Mouse (Mus musculus): ENCODE measurements at regions not wholly inside any gene's neighbourhood (a gene's known extent, or its start where the extent isn't known, plus 50 kb on each side); places are given as distances from the start of the nearest gene placed in this dataset.

DNA sequence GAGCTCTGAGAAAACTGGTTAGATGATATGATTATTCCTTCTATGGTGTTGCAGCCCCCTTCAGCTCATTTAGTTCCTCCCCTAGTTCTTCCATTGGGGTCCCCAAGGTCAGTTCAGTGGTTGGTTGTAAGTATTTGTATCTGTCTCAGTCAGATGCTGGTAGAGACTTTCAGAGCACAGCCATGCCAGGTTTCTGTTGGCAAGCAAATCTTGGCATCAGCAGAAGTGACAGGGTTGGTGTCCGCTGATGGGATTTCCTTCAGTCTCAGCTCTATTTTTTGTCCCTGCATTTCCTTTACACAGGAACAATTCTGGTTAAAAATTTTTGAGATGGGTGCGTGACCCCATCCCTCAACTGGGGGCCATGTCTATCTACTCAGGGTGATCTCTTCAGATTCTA, 55.3 kb upstream of the Spaca1 start:
- DNase-seq (ENCODE audit: low spot score in 2 of 2), result no peak

DNA sequence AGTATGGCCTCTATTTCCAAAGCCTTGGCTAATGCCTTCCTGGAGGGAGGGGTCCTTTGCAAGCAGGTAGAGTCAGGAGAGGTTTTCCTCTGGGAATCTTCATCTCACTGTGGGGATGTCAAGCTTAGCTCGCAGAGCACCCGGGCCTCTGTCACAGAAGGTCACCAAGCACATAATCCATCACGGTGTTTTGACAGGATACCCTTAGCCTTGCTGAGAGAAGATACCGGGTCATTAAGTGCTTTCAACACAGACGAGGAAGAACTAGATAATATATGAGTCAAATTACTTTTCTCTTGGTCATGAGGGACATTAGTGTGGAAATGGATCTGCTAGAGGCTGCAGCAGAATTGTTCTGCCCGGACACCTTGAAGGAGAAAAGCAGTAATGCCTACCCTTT, 64.3 kb upstream of the Spaca1 start:
- DNase-seq (ENCODE audit: low spot score in 2 of 2), result no peak

DNA sequence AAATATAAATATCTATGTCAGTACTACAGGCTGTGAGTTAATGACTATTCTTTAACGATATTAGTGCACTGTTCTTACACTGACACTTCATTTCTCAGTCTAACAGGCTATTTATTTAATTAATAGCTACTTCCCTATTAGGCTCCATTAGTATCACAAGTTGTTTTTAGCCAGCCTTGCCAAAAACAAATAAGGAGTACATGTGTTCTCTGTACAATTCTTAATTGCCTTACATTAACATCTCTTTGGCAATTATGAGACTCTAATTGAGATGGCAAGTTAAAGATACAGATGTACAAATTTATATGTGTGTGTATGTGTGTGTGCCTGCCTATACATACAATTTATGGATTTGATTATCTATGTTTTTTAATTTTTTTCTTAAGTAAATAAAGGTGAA, 67.1 kb upstream of the Spaca1 start:
- no peak for DNase-seq (ENCODE audit: low spot score in 2 of 2)

DNA sequence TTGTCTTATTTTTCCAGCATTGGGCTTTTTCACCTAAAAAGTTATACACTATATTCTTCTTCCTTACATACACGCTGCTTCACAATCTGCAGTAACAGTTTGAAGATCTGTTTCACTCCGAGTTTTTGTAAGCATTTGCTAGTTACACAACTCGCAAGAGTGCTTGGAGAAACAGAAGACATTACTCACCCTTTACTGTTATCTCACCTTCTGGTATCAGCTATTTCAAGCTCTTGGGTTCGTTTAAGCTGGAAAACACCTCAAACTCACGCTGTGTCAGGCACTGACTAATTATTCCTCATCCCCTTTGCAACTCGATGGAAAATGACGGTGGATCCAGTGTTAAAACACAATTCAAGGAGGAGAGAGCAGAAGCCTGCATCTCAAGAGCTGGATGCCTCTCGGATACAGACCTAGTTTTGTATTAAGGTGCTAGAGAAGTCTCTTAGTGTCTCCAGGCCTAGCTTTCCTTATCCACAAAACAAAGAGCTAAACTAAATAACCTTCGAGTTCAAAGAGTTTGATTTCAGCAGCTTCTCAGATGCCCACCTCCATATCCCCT, 73.0 kb upstream of the Spaca1 start:
- peak; percentile 4 to 10 for DNase-seq (ENCODE audit: low spot score in 2 of 2)

DNA sequence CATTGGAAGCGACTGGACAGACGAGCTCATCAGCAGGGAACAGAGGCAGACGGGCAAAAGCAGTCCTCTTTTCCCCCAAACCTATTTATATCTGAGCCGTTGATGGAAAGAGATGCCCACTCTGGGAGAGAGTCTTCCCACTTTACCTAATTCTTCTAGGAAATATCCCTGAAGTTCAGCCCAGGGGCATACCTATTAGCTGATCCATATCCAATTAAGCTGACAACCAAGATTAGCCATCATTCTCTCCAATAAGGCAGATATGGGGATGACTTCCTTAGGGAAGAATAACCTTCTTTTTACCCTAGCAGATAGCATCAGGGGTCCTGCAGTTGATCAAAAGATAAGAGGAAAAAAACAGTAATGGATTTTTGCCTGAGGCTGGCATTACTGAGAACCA, 78.2 kb upstream of the Spaca1 start:
- no peak for DNase-seq (ENCODE audit: low spot score in 2 of 2)

- DNase-seq (ENCODE audit: low spot score in 2 of 2), result no peak
Observed at GRCm38 (mm10) chr4:34146133-34146867, 96.3 kb upstream of the Spaca1 start.

DNA sequence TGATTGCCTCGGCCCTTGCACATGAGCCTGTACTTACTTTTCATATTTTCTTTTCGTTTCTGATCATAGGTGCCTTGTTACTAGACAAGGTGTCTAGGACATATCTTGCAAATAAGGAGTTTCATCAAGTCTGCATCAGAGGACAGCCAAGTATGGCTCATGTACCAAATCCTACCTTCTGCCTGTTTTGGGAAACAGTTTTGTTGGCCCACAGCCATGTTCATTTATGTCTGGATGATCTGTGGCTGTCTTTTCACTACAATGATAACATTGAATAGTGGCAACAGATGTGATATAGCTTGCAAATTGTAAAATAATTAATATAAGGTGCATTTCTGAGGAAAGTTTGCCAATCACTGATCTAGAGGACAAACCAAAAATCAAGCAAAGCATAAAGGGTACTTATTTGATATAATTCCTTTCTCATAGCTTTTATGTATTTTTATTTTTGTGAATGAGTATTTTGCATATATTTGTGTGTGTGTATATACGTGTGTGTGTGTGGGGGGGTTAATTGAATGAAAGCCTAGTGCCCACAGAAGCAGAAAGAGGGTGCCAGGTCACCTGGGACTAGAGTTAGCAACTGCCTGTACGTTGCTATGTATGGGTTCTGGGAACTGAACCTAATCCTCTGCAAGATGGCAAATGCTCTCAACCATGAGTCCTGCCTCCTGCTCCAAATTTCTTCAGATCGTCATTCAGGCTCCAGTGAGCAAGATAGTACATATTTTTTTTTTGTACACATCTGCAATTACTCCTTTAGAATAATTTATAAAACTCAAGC, 99.2 kb upstream of the Spaca1 start:
- no peak for DNase-seq (ENCODE audit: low spot score in 2 of 2)

DNA sequence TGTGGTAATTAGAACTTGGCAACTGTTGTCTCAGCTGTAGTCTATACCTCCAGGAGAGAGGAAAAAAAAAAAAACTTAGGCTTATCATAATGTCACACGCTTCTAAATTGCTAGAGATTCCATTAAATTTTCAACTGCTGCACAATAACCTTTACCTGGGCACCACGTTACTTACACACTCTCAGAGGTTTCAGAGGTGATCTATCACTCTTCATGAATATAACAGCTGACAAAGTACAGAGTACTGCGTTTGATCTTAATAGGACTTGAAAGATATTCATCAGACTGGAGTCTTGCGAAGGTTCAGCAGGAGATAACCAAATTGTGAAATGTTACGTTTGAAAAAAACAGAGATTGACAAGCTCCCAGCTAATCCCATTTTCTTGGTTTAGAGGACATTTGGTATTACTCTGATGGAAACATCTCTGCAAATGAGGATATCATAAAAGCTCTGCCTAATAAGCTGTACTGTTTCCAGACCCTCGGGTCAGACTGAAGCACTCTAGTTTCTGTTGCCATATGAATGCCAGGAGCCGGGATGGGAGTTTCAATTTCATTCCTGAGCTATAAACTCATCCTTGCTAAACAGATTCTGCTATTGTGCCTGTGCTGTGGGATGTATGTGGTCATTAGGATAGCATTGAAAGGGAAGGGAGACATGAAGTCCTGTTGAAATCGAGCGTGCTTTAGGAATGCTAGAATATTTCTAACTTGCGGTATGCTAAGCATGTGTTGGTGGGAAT, 101.8 kb upstream of the Spaca1 start:
- DNase-seq (ENCODE audit: low spot score in 2 of 2), result no peak

- DNase-seq (ENCODE audit: low spot score in 2 of 2), result no peak
Observed at GRCm38 (mm10) chr4:34155501-34155900, 105.5 kb upstream of the Spaca1 start.

DNA sequence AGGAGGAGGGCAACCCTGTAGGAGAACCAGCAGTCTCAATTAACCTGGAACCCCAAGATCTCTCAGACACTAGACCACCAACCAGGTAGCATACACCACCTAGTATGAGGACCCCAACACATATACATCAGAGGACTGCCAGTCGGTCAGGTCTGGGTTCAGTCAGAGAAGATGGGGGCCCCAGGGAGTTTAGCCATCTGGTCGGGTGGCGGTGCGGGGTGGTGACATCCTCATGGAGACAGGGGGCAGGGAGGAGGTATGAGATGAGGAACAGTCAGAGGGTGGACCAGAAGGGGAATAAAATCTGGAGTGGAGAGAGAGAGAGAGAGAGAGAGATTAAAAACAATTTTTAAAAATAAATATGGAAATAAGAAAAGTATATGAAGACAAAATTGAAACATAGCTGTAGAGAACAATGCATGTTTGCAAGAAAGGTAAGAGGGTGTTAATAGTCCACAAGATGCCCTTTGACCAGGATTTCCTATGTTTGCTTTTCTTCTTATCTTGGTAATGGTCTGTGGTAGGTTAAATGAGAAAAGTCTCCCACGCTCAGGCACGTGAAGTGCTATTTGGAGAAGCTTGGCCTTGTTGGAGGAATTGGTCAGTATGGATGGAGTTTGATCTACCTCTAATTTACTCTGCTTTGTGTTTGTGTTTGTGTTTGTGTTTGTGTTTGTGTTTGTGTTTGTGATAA, 108.0 kb upstream of the Spaca1 start:
- DNase-seq (ENCODE audit: low spot score in 2 of 2), result no peak

- DNase-seq (ENCODE audit: low spot score in 2 of 2), result peak; percentile 18 to 23
Observed at GRCm38 (mm10) chr4:34171265-34171862, 121.4 kb upstream of the Spaca1 start.

DNA sequence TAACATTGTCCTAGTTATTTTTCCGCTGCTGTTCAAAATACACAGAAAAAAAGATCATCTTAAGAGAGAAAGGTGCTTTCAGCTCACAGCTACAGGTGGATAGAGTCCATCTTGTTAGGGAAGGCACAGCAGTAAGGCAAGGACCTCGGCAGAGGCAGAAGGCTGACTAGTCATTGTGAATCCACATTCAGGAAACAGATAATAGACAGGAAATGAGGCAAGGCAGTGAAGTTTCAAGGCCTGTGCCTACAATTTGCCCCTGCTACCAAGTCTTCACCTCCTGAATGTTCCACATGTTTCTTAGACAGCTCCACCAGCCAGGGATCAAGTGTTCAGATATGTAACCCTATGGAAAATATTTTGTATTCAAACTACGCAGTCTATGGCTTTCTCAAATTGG, 122.0 kb upstream of the Spaca1 start:
- DNase-seq (ENCODE audit: low spot score in 2 of 2), result no peak

GRCm38 (mm10) chr4:34177421-34177820, 127.4 kb upstream of the Spaca1 start:
- DNase-seq (ENCODE audit: low spot score in 2 of 2), result no peak

DNA sequence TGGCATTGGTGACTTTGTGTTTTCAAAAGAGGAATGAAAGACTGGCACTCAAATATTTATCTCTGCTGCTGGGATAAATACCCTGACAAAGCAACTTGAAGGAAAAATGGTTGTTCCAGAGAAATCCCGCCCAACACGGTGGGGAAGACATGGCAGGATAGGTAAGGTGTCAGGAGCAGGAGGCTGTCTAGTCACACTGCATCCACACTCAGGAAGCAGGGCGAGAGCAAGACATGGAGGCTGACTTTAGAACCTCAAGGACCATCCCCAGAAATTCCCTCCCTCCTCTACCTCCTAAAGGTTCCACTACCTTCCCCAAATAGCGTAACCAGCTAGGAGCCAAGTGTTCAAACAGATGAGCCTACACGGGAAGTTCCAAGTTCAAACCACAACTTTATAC, 136.5 kb upstream of the Spaca1 start:
- no peak for DNase-seq (ENCODE audit: low spot score in 2 of 2)

DNA sequence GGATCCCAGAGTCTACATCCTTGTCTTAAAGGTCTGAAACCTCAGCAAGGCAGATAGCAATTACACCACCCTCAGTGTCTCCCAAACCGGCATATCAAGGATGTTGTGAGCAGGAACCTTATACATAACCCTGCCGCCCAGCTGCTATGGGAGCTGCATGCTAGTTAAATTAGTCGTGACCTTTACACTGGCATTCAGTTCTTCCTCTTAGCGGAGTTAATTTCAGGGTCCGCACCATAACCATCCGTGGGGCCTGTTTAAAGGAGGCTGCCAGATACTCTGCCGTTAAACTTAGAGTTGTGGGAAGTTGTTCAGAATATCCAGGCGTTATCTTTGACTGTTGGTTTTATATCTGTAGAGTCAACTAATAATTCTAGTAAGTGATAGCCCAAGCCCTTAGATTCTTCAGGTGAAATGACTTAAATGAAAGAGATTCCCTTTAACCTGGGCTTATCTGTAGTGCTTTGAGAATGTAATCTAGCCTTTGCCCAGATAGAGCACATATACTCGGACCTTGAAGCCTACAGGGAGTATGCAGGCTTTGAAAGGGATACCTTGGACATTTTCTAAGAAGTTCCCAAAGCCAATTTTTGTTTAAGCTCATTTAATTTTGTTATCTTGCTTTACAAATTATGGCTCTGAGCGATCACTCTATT, 153.3 kb upstream of the Spaca1 start:
- no peak for DNase-seq (ENCODE audit: low spot score in 2 of 2)

GRCm38 (mm10) chr4:34209179-34209896, 159.3 kb upstream of the Spaca1 start:
- no peak for DNase-seq (ENCODE audit: low spot score in 2 of 2)

DNA sequence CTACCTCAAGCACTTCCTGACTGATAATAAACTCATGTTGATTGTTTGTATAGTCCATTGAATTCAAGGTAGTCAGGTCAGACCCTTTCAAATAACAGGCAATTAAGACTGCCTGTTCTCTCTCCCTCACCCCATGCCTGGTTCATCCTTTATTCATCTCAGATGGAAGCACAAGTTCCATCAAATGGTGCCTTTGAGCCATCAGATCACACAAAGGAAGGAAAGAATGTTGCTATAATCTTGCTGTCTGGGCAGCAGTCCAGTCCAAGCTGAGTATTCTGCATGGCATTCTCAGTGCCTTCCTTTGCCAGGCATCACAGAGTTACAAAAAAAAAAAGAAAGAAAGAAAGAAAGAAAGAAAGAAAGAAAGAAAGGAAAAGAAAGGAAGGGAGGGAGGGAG, 163.7 kb upstream of the Spaca1 start:
- DNase-seq (ENCODE audit: low spot score in 2 of 2), result no peak

DNA sequence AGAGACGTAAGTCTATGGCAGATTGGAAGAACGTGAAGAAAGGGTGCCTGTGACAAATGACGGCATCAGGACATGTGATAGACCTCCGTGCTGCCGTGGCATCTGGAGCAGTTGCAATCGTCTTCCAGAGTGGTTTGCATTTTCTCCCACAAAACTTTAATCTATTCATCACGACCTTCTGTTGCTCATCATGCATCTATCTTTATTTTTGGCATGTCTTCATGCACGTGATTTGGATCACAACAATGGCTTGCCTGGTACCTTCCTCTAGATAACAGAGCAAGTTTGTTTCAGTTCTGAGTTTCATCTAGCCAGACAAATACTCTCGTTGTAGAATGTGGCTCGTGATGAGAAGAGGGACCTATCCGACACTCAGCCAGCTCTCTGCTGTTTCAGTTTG, 164.4 kb upstream of the Spaca1 start:
- DNase-seq (ENCODE audit: low spot score in 2 of 2), result peak in 1 of 2 experiments; percentile 16

DNA sequence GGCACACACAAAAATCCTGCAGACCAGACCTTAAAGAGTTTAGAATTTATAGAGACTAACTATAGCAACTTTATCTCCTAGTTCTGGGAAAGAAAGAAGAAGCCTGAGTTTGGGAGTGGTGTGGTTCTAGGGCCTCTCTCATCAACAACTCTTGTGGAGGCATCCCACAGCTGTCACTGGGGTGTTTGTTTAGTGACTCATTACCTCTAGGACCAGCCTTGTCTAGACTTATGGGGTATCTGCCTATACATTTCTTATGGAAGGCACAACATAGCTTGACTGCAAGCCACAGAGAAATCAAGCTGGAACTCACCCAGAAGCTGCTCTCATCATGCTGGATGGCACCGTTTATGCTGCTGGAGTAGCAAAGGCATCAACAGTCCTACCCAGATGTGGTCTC, 171.9 kb upstream of the Spaca1 start:
- DNase-seq (ENCODE audit: low spot score in 2 of 2), result no peak
